Mouse (Mus musculus): ENCODE measurements around the gene Syce1l. TPM values are rescaled to one million over a fixed set of nuclear protein-coding genes. Genes with fewer than 3 reads are reported as not detected.

Gene Syce1l
- not detected for total RNA-seq (2021)
- long read RNA-seq, experiment 1 = 0 reads
- long read RNA-seq, experiment 2 = 0 reads

- no peak for DNase-seq
- intact Hi-C loops (cut with DNase I; ENCODE audit: low total_unique reads) = no loop called here
These were observed at the start of gene Syce1l for GRCm38 (mm10) chr8:113642926-113643325. Gene Syce1l, plus strand, starts transcription at chr8:113643213.

- no peak for DNase-seq
- intact Hi-C loops (cut with DNase I; ENCODE audit: low total_unique reads) = no loop called here
These were observed 44.6 kb upstream of the Syce1l start for GRCm38 (mm10) chr8:113598401-113598800.

DNA sequence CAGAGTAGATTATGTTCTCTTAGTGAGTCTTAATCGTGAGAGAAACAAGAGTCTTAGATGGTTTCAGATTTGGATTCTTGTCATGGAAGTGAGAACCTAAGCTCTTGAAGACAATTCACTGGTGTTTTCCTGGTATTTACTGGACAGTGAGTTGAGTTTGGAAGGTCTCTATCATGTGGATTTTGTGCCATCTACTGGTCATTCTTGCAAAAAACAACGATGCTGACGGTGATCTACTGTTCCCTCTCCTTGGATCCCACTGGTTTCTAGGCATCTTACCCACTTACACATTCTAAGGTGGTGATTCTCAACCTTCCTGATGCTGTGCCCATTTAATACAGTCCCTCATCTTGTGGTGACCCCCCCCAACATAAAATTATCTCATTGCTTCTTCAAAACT is 10.4 kb upstream of the Syce1l start:
- intact Hi-C loops (cut with DNase I; ENCODE audit: low total_unique reads) = no loop called here
- no peak for DNase-seq

- intact Hi-C loops (cut with DNase I; ENCODE audit: low total_unique reads) = no loop called here
- DNase-seq = no peak
These were observed 8.9 kb upstream of the Syce1l start for GRCm38 (mm10) chr8:113634161-113634560.

DNA sequence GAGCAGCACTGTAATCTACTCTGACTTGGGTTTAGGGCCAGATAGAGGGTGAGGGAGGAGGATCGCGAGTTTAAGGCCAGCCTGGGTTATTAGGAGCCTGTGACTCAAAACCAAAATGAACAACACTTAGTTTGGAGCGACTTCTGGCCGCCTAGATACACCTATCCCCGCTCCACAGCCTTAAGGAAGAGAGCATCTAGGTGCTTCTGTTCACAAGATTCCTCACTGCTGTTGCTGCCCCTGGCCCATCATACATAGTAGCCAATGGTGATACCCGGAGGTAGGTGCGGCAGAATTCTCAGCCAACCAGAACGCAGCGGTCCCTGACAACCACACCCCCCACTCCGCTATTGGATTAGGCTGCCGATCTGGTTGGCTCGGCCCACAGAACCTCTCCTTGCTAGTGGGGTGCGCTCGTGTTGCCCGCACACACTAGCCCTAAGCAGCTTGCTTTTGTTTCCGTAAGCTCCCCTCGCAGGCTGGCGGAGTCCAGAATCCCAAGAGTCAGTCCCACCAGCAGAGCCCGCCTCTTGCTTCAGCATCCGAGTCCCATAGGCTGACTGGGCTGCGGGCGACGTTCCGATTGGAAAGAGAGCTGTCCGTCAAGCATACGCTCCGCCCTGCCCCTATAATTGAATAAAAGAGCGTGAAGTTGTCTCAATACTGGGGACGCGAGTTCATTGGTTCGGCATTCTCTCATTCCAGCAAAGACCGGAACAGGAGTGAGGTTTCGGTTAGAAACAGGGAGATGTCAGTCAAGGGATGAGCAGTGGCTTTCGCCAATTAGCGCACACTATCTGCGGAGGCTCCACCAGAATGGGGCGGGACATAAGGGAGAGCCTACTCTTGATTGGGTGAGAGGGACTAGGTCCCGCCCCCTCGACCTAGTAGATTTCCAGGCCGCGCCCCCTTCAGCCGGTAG is 8.1 kb upstream of the Syce1l start, which contains the start of gene Mon1b:
TSS of gene Mon1b (plus strand) at position 918 of the 922 bp plus-strand sequence.
- intact Hi-C loops (cut with DNase I; ENCODE audit: low total_unique reads) = no loop called here

DNA sequence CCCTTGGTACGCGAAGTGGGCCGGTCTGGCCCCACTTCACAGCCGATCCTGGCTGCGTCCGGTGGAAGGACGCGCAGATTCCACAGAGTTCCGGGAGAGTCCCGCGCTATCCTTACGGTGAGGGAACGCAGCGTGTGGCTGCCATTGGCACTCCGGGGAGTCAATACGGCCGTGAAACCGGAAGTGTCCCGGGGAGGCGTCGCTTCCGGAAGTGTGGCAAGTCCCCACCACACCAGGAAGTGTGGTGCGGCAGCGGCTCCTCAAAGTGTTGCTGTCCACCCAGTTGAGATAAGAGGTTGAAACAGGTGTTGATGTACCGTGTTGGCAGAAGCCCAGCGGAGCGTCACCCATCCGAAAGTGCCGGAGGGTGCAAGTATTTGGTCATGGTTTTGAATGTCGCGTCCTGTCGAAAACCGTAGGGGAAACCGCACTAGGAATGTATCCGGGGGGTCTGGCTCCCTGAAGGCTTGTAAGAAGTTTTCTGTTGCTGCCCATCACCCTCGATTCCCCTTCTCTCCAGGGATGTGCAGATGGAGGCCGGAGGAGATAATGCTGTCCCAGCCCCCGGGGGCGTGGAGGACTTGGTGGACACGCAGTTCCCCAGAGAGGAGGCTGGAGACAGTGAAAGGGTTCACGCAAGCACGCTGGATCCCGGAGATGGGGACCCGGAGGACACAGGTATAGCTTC is 7.3 kb upstream of the Syce1l start:
- intact Hi-C loops (cut with DNase I; ENCODE audit: low total_unique reads) = no loop called here
- DNase-seq = peak; percentile 89

More for the DNA sequence above, 8.1 kb upstream of the Syce1l start, which contains the start of gene Mon1b:
- DNase-seq = peak; percentile 94

DNA sequence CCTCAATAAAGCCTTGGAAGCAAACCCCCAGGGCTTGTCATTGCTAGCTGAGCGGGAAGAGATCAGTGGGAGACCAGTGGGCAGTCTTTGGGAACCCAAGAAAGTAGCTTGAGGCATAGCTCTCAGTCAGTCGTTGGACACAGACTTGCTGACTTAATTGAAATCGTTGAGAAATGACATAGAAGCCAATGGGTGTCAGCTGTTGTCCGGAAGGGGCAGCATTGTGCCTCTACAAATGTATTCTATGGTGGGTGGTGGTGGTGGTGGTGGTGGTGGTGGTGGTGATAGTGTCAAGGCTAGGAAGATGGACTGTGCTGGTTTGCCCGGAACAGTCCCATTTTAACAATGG is 6.8 kb upstream of the Syce1l start:
- intact Hi-C loops (cut with DNase I; ENCODE audit: low total_unique reads) = no loop called here
- DNase-seq = no peak

DNA sequence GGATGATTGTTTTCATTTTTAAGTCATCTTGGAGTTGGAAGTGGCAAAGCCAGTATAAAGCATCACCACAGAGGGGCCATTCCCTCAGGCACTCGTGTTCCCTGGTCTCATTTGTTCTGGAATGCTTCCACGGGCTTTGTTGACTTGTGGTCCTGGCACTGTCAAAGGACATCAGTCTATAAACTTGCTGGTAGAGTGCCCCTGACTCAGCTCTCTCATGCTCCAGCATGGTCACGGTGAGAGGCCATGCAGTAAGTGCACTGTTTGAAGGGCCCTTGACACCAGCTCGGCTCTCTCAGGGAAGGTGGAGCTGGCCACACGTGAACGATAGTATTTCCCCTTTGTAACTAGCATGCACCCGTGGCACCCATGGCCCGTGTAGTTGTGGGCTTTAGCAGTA is 2.7 kb upstream of the Syce1l start:
- intact Hi-C loops (cut with DNase I; ENCODE audit: low total_unique reads) = no loop called here
- DNase-seq = no peak

DNA sequence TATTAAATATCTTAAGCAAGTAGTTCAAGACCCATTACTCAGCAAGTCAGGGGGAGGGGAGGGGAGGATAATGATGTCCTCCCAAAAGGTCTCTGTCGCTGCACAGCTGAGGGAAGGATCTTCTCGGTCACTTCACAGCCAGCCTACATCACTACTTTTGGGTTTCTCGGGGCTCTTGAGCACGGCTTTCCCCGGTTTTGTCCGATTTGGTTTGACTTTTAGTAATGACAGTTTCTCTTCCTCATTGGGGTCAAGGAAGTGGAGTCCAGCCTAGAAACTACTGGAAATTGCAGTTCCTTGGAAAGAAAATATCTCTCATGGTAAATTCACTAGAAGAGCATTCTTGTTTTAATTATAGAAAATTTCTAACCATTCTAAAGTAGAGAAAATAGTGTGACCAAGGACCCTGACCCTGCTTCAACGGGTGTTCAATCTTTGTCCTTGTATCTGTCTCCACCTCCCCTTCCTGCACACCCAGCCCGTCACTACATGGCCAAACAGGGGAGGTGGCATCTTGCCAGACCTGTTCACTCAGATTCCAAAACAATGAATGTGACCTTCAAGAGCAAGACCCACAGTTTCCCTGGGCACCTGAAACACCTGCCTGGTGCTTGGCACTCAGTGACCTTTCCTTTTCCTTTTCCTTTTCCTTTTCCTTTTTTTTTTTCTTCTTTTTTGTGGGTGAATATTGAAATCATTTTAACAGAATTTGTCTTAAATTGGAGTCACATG is 632 bp downstream of the Syce1l start:
- intact Hi-C loops (cut with DNase I; ENCODE audit: low total_unique reads) = no loop called here
- DNase-seq = no peak

GRCm38 (mm10) chr8:113645220-113645619 is 2.2 kb downstream of the Syce1l start:
- intact Hi-C loops (cut with DNase I; ENCODE audit: low total_unique reads) = no loop called here

DNA sequence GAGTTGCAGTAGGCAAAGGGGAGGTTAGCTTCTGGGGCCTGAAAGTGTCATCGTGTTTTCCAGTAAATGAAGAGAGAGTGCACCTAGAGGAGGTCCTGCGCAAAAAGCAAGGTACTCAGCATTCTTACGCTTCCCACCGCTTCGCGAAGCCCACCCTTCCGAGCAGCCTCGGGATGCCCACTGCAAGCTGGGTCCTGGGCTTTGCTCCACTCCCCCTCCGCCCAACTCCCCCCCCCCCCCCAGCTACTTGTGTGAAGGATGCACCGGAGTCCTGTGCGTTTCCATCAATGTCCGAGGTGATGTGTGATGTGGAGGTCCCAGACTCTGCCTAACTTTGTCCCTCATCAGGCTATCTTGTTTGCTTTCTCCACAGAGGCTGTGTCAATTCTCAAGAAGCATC is 9.4 kb downstream of the Syce1l start:
- intact Hi-C loops (cut with DNase I; ENCODE audit: low total_unique reads) = no loop called here
- no peak for DNase-seq

More at GRCm38 (mm10) chr8:113645220-113645619, 2.2 kb downstream of the Syce1l start:
- DNase-seq = no peak

GRCm38 (mm10) chr8:113653151-113653550 is 10.1 kb downstream of the Syce1l start:
- DNase-seq = no peak
- intact Hi-C loops (cut with DNase I; ENCODE audit: low total_unique reads) = no loop called here

DNA sequence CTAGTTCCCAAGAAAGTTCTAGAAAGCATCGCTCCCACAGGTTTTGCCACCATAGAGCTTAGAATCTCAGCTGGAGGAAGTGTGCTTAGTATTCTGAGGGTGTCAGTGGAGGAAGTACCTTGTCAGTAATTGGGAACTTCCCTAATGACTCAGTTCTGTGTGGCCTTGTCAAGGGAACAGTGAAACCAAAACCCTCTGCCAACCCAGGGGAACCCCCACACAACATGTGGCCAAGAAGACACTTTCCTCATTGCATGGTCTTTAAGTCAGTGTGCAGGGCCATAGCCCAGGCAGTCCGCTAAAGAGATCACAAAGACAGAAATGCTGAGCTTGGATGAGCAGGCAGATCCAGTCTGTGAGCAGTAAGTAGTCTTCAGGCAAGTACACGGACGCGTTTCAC is 13.1 kb downstream of the Syce1l start:
- intact Hi-C loops (cut with DNase I; ENCODE audit: low total_unique reads) = no loop called here
- no peak for DNase-seq

DNA sequence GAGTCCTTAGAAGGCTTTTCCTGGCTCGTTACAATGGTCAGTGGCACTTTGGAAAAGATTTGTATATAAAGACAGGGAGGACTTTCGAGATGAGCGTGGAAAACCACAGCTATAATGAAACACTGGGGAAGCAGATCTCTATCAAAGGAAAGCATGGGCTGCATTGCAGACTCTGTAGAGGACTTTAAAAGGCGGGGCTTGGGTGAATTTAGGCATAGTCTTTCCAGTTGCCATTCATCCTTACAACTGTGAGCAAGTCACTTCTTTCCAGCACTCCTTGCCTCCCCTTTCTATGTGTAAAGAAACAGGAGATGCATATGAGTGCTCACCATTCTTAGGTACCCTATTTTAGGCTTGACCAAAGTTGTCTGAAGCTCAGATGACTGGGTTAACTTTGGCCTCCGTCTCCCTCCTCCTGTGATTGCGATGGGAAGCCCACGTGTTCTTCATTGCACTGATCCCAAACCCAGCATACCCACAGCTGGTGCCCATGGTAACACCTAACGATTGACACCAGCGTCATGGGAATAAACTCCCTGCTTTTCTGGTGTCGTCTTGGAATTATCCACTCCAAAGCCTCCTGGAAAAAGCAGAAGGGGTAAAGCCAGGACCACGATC is 13.8 kb downstream of the Syce1l start:
- DNase-seq = no peak
- intact Hi-C loops (cut with DNase I; ENCODE audit: low total_unique reads) = no loop called here

- DNase-seq = no peak
These were observed 17.1 kb downstream of the Syce1l start for GRCm38 (mm10) chr8:113660128-113660527.

DNA sequence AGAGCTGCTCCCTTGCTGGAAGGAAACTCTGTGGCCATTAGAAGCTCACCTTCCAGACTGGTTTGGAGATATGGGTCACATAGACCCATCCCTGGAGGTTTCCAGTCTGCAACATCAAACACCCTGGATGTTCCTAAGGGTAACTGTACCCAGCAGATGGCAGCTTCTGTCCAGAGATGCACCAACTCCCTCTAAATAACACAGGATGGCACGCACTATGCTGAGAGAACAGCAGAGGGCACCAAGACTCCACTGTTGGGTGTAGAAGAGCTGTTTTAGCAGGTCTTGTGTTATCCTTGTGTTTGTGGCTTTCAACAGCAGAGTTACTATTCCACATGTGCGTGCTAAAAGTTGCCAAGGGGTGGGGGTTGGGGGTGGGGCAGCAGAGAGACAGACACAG is 21.5 kb downstream of the Syce1l start:
- DNase-seq = peak; percentile 74
- intact Hi-C loops (cut with DNase I; ENCODE audit: low total_unique reads) = loop anchor here (10.0 kb wide), 2 partner anchors 400 to 700 kb away; no protein-coding TSS in a partner anchor

More at GRCm38 (mm10) chr8:113660128-113660527, 17.1 kb downstream of the Syce1l start:
- intact Hi-C loops (cut with DNase I; ENCODE audit: low total_unique reads) = loop anchor here (10.0 kb wide), 2 partner anchors 405 to 705 kb away; no protein-coding TSS in a partner anchor

DNA sequence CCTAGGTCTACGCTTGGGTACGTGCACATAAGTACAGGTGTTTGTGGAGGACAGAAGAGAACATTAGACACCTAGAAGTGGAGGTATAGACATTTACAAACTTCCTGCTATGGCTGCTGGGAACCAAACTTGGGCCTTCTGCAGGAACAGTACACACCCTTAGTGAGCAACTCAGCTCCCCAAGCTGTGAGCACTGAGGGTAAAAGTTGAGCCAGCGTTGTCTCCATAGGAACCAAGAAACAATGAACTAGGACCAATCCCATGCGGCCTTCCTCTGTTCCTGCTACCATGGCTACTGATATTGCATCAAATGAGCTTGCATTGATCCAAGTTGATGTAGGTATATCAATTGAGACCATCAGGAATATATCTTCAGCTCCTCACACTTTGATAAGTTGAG is 22.0 kb downstream of the Syce1l start:
- intact Hi-C loops (cut with DNase I; ENCODE audit: low total_unique reads) = loop anchor here (10.0 kb wide), 2 partner anchors 400 to 700 kb away; no protein-coding TSS in a partner anchor
- DNase-seq = no peak

- DNase-seq = no peak
- intact Hi-C loops (cut with DNase I; ENCODE audit: low total_unique reads) = loop anchor here (2.0 to 10.0 kb wide), 3 partner anchors 317 to 699 kb away; no protein-coding TSS in a partner anchor
These were observed 22.9 kb downstream of the Syce1l start for GRCm38 (mm10) chr8:113665951-113666350.
